Mouse (Mus musculus) embryonic facial prominence, embryonic 13.5 days (tissue): ENCODE data around the gene Sgcd. TPM values are rescaled to one million over a fixed set of nuclear protein-coding genes. Genes with fewer than 3 reads are reported as not detected.
"Not testable (repeated sequence)": the region's sequence is repeated elsewhere in the genome, so short reads cannot be mapped to it uniquely, and the experiment has no call there.

ENCODE experiments used
- ATAC-seq: fragments of 200-750 bp; cut with Nextera tagmentation; 2 replicates; pipeline ENCODE4 v1.8.0; 2017; ENCODE audit warnings: low read depth; ENCODE audit not compliant: insufficient number of reproducible peaks, insufficient read depth, low FRiP score, low TSS enrichment
- H3K27ac ChIP-seq: fragments of 300-500 bp; sonication (generic); 2 replicates; pipeline ENCODE4 v1.5.1; 2015; ENCODE audit warnings: moderate library complexity, mild to moderate bottlenecking, inconsistent platforms
- H3K27me3 ChIP-seq: fragments of 300-500 bp; sonication (generic); 2 replicates; pipeline ENCODE4 v1.6.1; 2015; ENCODE audit warnings: mild to moderate bottlenecking, inconsistent platforms
- H3K36me3 ChIP-seq: fragments of 300-500 bp; sonication (generic); 2 replicates; pipeline ENCODE4 v1.6.1; 2015; ENCODE audit warnings: mild to moderate bottlenecking, inconsistent platforms
- H3K4me1 ChIP-seq: fragments of 300-500 bp; sonication (generic); 2 replicates; pipeline ENCODE4 v1.6.1; 2015; ENCODE audit warnings: inconsistent platforms
- H3K4me2 ChIP-seq: fragments of 300-500 bp; sonication (generic); 2 replicates; pipeline ENCODE4 v1.6.1; 2015; ENCODE audit warnings: moderate library complexity, mild to moderate bottlenecking, inconsistent platforms
- H3K4me3 ChIP-seq: fragments of 300-500 bp; sonication (generic); 2 replicates; pipeline ENCODE4 v1.5.1; 2015; ENCODE audit warnings: mild to moderate bottlenecking, inconsistent platforms
- H3K9ac ChIP-seq: fragments of 300-500 bp; sonication (generic); 2 replicates; pipeline ENCODE4 v1.6.1; 2015; ENCODE audit warnings: mild to moderate bottlenecking, inconsistent platforms
- H3K9me3 ChIP-seq: fragments of 300-500 bp; sonication (generic); 2 replicates; pipeline ENCODE4 v1.6.1; 2016; ENCODE audit warnings: inconsistent platforms
- WGBS: fragments of 180-500 bp; shearing (Covaris S2); methylation state at CpG from one replicate; pipeline ENCODE4 v1.1.7; 2015; ENCODE audit warnings: mixed read lengths; 5-methylcytosine and 5-hydroxymethylcytosine counted together
- polyA plus RNA-seq: library from polyadenylated mRNA; unstranded; fragments of >200 nt; fragmentation: Nextera tagmentation; extraction: Ambion mirVana; gene quantifications from 2 replicates; pipeline ENCODE4 v1.2.1, GENCODE M21; 2015

Sgcd gene
- polyA plus RNA-seq, 1 experiment from 2014 or later = 11.4 TPM

DNA sequence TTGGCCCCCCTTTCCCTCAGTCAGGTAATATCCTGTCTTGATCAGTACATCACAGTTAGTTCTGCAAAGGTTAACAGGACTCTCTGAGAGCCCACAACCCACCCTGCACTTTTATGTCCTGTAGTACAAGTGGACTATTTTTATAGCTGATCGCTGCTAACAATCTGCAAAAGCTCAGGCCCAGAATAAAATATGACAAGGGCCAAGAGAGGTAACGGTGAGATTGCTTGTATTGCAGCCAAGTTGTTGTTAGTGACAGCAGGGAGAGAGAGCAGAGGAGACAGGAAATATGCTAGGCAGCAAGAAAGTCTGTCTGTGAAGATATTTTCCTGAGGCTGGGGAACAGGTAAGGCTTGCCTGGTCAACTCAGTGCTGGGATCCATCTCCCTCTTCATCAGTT is 546.5 kb downstream of the Sgcd start:
- 67% methylated on average over 2 of the region's 2 CpGs for WGBS
- Histone ChIP-seq H3K4me2 (no peak overlapping the region), H3K9ac (no peak overlapping the region), H3K27me3 (no peaks in the 10 kb centered on the region), H3K36me3 (no peaks in the 10 kb centered on the region), H3K9me3 (no peaks in the 10 kb centered on the region), H3K4me1 (no peaks in the 10 kb centered on the region), H3K27ac (no peak overlapping the region), H3K4me3 (no peak overlapping the region)
- no peak for ATAC-seq

DNA sequence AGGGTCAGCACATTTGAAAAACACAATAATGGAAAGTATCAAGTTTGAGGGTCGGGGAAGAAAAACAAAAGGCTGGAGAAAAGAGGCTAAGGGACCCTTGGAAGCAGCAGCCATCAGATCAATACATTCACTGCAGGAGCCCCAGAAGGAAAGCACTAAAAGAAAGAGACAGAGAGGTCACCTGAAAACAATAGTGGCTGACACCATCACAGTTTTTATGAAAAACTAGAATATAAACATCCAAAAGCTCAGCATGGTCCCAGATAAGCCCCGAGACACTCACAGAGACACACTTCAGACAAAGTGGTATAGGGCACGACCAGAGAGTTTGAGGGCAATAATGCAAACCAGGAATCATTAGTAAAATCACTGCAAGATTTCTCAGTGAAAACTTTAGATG is 589.2 kb downstream of the Sgcd start:
- Histone ChIP-seq H3K27ac (no peak overlapping the region), H3K4me3 (no peak overlapping the region), H3K4me2 (no peak overlapping the region), H3K9ac (no peak overlapping the region), H3K36me3 (no peaks in the 10 kb centered on the region), H3K9me3 (no peaks in the 10 kb centered on the region), H3K4me1 (no peaks in the 10 kb centered on the region), H3K27me3 (no peaks in the 10 kb centered on the region)
- ATAC-seq = no peak
- WGBS = 26% methylated on average over 3 of the region's 3 CpGs

DNA sequence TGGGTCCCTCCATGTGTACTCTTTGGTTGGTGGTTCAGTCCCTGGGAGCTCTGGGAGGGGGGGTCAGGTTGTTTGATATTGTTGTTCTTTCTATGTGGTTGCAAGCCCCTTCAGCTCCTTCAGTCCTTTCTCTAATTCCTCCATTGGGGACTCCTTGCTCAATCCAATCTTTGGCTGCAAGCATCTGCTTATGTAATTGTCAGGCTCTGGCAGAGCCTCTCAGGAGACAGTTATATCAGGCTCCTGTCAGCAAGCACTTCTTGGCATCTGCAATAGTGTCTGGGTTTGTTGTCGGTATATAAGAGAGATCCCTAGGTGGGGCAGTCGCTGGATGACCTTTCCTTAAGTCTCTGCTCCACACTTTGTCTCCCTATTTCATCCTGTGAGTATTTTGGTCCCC is 598.0 kb downstream of the Sgcd start:
- H3K27ac ChIP-seq, H3K9ac ChIP-seq: not testable (repeated sequence)
- WGBS = 74% methylated on average over 2 of the region's 2 CpGs

DNA sequence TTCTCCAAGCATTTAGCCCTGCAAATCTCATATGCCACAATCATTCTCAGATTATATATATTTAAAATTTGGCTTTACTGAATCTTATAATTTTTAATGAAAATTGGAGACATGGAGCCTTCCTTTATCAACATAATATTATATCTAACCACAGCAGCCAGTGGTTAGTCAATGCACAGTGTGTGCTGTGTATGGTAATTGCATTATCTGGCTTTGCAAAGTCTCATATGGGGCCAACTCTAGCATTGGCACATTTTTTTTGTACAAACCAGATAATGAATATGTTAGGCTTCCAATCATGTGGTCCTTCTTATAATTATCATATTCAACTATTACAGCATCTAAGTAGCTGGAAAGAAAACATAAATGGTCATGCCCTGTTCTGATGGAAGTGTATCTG is 599.4 kb downstream of the Sgcd start:
- no peaks in the 10 kb centered on the region for H3K4me1 ChIP-seq
- no peaks in the 10 kb centered on the region for H3K9me3 ChIP-seq
- H3K4me3 ChIP-seq = no peak overlapping the region
- H3K27me3 ChIP-seq = no peaks in the 10 kb centered on the region
- H3K27ac ChIP-seq = no peak overlapping the region
- peak; percentile 64; the same call in 1 of the 2 replicates for ATAC-seq
- H3K36me3 ChIP-seq = no peaks in the 10 kb centered on the region
- H3K4me2 ChIP-seq = no peak overlapping the region
- H3K9ac ChIP-seq = no peak overlapping the region

More for the DNA sequence above, 598.0 kb downstream of the Sgcd start:
- not testable (repeated sequence) for H3K4me1 ChIP-seq, H3K27me3 ChIP-seq, ATAC-seq, H3K9me3 ChIP-seq, H3K4me2 ChIP-seq, H3K36me3 ChIP-seq, H3K4me3 ChIP-seq

DNA sequence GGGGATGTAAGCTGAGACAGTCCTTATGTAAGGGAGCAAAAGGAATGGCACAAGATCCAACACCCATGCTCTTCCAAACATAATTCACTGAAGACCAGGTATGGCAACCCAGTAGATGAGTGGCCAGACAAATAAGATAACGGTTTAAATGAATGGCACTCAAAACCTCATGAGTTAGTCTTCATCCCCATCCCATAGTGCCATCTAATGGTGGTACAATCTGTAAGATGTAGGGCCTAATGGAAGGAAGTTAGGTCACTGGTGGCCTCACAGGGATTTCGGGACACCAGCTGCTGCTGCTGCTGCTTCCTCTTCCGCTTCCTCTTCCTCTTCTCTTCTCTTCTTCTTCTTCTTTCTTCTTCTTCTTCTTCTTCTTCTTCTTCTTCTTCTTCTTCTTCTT is 601.0 kb downstream of the Sgcd start:
- no peaks in the 10 kb centered on the region for H3K4me1 ChIP-seq
- WGBS = 81% methylated on average over 3 of the region's 3 CpGs
- no peaks in the 10 kb centered on the region for H3K36me3 ChIP-seq
- no peak overlapping the region for H3K9ac ChIP-seq
- no peaks in the 10 kb centered on the region for H3K9me3 ChIP-seq
- H3K27me3 ChIP-seq = no peaks in the 10 kb centered on the region
- H3K27ac ChIP-seq = no peak overlapping the region
- no peak overlapping the region for H3K4me3 ChIP-seq
- no peak overlapping the region for H3K4me2 ChIP-seq
- no peak for ATAC-seq

DNA sequence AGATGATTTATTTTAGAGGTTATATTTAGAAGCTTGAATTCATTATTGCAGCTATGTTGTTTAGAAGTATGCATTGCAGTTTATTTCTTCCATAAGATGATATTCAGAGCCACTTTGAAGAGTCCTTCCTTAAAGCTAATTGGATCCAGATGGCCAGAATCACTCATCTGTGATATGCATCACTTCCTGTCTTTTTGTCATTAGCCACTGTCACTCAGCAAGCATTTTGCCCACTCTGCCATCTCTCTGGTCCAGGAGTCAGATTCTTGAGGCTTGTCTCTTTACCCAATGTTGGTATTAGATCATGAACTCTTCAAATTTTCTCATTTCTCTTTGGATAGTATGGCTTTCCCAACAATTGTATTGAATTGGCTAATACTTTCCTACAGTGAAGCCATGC is 602.6 kb downstream of the Sgcd start:
- H3K4me1 ChIP-seq = peaks cover 5% of the 10 kb centered on the region; the same call in 1 of the 2 replicates
- no peak overlapping the region for H3K27ac ChIP-seq
- H3K9me3 ChIP-seq = no peaks in the 10 kb centered on the region
- ATAC-seq = no peak
- no peaks in the 10 kb centered on the region for H3K27me3 ChIP-seq
- no peaks in the 10 kb centered on the region for H3K36me3 ChIP-seq
- no peak overlapping the region for H3K9ac ChIP-seq
- no peak overlapping the region for H3K4me2 ChIP-seq
- H3K4me3 ChIP-seq = no peak overlapping the region

DNA sequence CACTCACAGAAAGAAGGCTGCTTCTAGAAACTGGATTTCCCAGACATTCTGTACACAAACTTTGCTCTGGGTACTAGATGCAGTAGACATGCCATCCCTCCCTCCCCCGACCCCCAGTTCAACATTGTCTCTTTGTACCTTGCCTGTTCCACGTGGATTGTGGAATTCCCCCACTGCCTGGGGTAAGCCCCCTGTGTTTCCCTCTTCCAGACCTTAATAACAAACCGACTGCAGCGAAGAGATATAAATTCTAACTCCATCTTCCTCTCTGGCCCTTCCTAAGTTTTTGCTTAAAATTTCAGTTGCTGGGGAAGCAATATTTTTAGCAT is 609.2 kb downstream of the Sgcd start:
- Histone ChIP-seq H3K4me1 (peaks cover 31% of the 10 kb centered on the region), H3K9ac (peak overlapping the region; percentile 54), H3K4me3 (peak overlapping the region; percentile 51), H3K36me3 (no peaks in the 10 kb centered on the region), H3K9me3 (no peaks in the 10 kb centered on the region), H3K4me2 (peak overlapping the region; percentile 72), H3K27ac (peak overlapping the region; percentile 98), H3K27me3 (no peaks in the 10 kb centered on the region)
- 10% methylated on average over 4 of the region's 4 CpGs for WGBS
- ATAC-seq = no peak

DNA sequence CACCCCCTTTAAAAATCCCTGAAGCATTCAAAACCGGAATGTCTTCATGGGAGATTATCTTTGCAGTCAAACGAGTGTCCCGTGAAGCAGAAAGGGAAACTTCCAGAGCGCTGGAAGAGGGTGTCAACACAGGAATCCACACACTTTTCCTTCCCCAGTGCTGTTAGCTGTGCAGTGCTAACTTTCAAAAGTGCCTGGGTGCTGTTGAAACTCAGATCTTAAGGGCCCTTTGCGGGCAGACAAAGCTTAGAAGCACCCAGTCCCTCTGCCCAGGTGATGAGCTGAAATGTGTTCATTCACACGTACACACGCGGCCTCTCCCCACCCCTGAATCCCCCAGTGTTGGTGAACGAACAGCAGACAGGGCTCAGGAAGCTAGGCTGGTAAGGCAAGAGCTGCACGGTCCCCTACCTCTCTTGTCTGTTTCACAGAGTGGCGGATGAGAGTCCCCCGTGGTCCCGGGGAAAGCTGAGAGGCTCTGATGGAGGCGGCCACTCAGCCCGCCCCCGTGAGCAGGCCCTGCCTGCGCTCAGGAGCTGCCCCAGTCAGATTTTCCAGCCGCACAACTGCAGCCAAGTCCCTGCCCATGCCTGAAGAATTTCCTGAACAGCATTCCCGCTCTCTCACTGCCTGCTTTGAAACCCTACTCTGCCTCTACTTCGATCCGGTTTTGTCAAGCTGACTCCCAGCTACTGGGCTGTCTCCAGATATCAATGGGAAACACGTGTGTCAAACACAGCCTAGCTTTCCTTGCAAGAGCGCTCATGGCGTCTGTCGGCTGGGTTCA is 609.7 kb downstream of the Sgcd start:
- Histone ChIP-seq H3K4me2 (peak overlapping the region; percentile 72), H3K27me3 (no peaks in the 10 kb centered on the region), H3K36me3 (no peaks in the 10 kb centered on the region), H3K4me3 (peak overlapping the region; percentile 51), H3K27ac (peak overlapping the region; percentile 98), H3K9ac (peak overlapping the region; percentile 83), H3K9me3 (no peaks in the 10 kb centered on the region), H3K4me1 (peaks cover 31% of the 10 kb centered on the region)
- WGBS = 2% methylated on average over 25 of the region's 25 CpGs
- peak; percentile 89 for ATAC-seq

DNA sequence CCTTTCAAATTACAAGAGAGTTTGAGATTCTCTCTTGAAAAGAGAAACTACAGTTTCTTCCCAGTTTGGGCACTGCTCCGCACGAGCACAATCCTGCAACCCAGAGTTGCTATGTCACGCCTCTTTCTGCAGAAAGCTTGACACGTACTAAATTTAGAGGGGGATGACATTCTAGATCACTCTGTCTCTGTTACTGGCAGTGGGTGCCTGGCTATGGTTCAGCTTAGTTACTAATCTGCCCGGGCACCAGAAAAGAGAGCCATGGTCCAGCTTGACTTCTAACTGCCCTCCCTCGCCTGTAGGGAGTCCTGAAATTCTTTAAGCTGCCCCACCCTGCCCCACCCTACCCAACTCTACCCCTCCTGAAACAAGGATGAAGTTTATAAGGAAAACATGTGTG is 611.3 kb downstream of the Sgcd start:
- Histone ChIP-seq H3K4me2 (peak overlapping the region; percentile 72), H3K27me3 (no peaks in the 10 kb centered on the region), H3K9me3 (no peaks in the 10 kb centered on the region), H3K27ac (peak overlapping the region; percentile 80), H3K4me1 (peaks cover 31% of the 10 kb centered on the region), H3K4me3 (peak overlapping the region; percentile 35), H3K36me3 (no peaks in the 10 kb centered on the region), H3K9ac (peak overlapping the region; percentile 58; the same call in 1 of the 2 replicates)
- ATAC-seq = no peak
- 18% methylated on average over 6 of the region's 6 CpGs for WGBS

DNA sequence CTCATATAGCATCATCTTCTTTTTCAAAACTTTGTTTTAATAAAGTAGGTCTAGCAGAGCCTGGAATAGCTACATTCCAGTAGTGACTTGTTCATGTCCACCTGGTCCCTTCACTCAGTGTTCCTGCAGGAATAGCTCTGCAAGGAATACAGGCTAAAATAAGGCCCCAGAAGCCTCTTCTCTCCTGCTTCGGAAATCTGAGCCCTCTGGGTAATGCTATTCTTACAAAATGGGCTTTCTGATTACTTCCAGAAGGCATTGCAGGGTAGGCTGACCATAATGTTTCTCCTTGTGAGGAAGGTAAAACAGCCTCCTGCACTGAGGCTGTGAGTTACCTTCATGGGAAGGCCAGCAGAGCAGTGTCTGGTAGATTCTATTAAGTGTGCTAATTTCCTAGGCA is 611.9 kb downstream of the Sgcd start:
- H3K9ac ChIP-seq = 0 out of 2 replicates have a peak overlapping the region, but pooled peaks have one; percentile 58
- WGBS = 3% methylated on average over 1 of the region's 1 CpGs
- H3K9me3 ChIP-seq = no peaks in the 10 kb centered on the region
- H3K4me1 ChIP-seq = peaks cover 31% of the 10 kb centered on the region
- H3K36me3 ChIP-seq = no peaks in the 10 kb centered on the region
- peak overlapping the region; percentile 72 for H3K4me2 ChIP-seq
- H3K27ac ChIP-seq = peak overlapping the region; percentile 80
- ATAC-seq = no peak
- H3K27me3 ChIP-seq = no peaks in the 10 kb centered on the region
- peak overlapping the region; percentile 35 for H3K4me3 ChIP-seq

DNA sequence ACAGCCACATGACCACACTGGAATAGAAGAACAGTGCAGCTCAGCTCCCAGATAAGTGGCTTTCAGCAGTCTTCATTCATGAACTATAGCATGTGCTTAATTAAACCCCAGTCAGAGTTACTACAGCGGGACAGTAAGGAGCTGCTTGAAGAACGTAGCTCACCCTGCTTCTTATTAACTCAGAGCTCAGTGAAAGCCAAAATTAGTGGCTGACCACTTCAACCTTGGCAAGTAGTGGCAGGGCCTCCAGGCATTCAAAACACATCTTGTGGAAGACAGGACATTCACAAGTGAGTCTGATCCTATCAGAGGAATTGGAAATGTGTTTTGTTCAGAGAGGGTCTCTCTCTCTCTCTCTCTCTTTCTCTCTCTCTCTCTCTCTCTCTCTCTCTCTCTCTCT is 617.2 kb downstream of the Sgcd start:
- Histone ChIP-seq H3K4me2 (no peak overlapping the region), H3K36me3 (no peaks in the 10 kb centered on the region), H3K4me3 (no peak overlapping the region), H3K27me3 (no peaks in the 10 kb centered on the region), H3K9ac (no peak overlapping the region), H3K9me3 (no peaks in the 10 kb centered on the region), H3K4me1 (no peaks in the 10 kb centered on the region), H3K27ac (no peak overlapping the region)
- ATAC-seq = no peak
- 37% methylated on average over 2 of the region's 2 CpGs for WGBS

DNA sequence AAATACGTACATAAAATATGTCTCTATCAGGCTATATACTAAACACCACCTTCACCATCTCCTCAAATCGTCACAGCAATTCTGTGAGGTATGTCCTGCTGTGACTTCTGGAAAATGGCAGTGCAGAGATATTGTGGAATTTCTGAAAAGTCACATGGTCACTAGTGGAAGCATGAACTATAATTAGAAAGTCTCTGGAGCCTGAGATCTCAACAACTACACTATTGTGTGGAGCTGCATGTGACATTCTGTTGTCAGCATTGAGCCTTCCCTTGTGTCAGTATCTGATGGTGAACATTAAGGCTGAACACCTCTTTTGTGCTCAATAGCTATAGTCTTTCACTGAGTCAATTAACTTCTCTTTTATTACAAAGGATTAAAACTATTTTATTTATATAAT is 637.2 kb downstream of the Sgcd start:
- no peak overlapping the region for H3K27ac ChIP-seq
- H3K4me1 ChIP-seq = no peaks in the 10 kb centered on the region
- 77% methylated on average over 2 of the region's 2 CpGs for WGBS
- H3K36me3 ChIP-seq = no peaks in the 10 kb centered on the region
- H3K27me3 ChIP-seq = no peaks in the 10 kb centered on the region
- no peak overlapping the region for H3K9ac ChIP-seq
- no peaks in the 10 kb centered on the region for H3K9me3 ChIP-seq
- no peak overlapping the region for H3K4me3 ChIP-seq
- H3K4me2 ChIP-seq = no peak overlapping the region
- no peak for ATAC-seq
